Mouse (Mus musculus) brain, adult 2 months (tissue): ENCODE results near the gene Dab1.

Experiments
- DNase-seq: peaks from one replicate; pipeline ENCODE4 v3.0.0; 2011; ENCODE audit warnings: low read depth, low spot score

Gene Dab1

GRCm38 (mm10) chr4:104718973-104719795, 1100.0 kb downstream of the Dab1 start:
- peak; percentile 85 for DNase-seq

- peak; percentile 92 for DNase-seq
These were observed 1104.4 kb downstream of the Dab1 start for GRCm38 (mm10) chr4:104723527-104724045.

GRCm38 (mm10) chr4:104724258-104724657, 1105.1 kb downstream of the Dab1 start:
- peak; percentile 33 for DNase-seq

GRCm38 (mm10) chr4:104725673-104726072, 1106.5 kb downstream of the Dab1 start:
- peak; percentile 47 for DNase-seq

- peak; percentile 72 for DNase-seq
These were observed 1110.0 kb downstream of the Dab1 start for GRCm38 (mm10) chr4:104729185-104729584.

- DNase-seq, result peak; percentile 40
These were observed 1127.3 kb downstream of the Dab1 start for GRCm38 (mm10) chr4:104746500-104746899.

- DNase-seq, result peak; percentile 59
These were observed 1134.9 kb downstream of the Dab1 start for GRCm38 (mm10) chr4:104754090-104754489.

GRCm38 (mm10) chr4:104760878-104761624, 1141.9 kb downstream of the Dab1 start:
- peak; percentile 55 for DNase-seq

- DNase-seq, result no peak
These were observed 1146.9 kb downstream of the Dab1 start, which contains the start of gene C8b for GRCm38 (mm10) chr4:104766065-104766464. C8b (plus strand) TSS chr4:104766317.

- no peak for DNase-seq
These were observed 1149.0 kb downstream of the Dab1 start for GRCm38 (mm10) chr4:104768190-104768589.

- no peak for DNase-seq
These were observed 1150.4 kb downstream of the Dab1 start for GRCm38 (mm10) chr4:104769602-104770001.

GRCm38 (mm10) chr4:104770331-104770730, 1151.2 kb downstream of the Dab1 start:
- no peak for DNase-seq

GRCm38 (mm10) chr4:104775601-104776000, 1156.4 kb downstream of the Dab1 start:
- DNase-seq, result no peak

- DNase-seq, result no peak
These were observed 1160.3 kb downstream of the Dab1 start for GRCm38 (mm10) chr4:104779460-104779859.

GRCm38 (mm10) chr4:104781441-104781840, 1162.3 kb downstream of the Dab1 start:
- DNase-seq, result no peak

- DNase-seq, result no peak
These were observed 1163.2 kb downstream of the Dab1 start for GRCm38 (mm10) chr4:104782346-104782745.

- no peak for DNase-seq
These were observed 1173.0 kb downstream of the Dab1 start for GRCm38 (mm10) chr4:104792111-104792510.
